Mouse (Mus musculus) forebrain, embryonic 12.5 days (tissue): ENCODE results near the gene Spsb2. TPM values are rescaled to one million over a fixed set of nuclear protein-coding genes. Genes with fewer than 3 reads are reported as not detected.
A peak's percentile ranks its signal among the peaks of the same experiment; 100 is the strongest.

Source experiments
- ATAC-seq: fragments of 200-750 bp; cut with Nextera tagmentation; 2 replicates; pipeline ENCODE4 v1.8.0; 2017; ENCODE audit warnings: moderate TSS enrichment; ENCODE audit not compliant: low FRiP score
- H3K27ac ChIP-seq: fragments of 300-500 bp; sonication (generic); 2 replicates; pipeline ENCODE4 v1.5.1; 2016; ENCODE audit warnings: mild to moderate bottlenecking
- H3K27me3 ChIP-seq: fragments of 300-500 bp; sonication (generic); 2 replicates; pipeline ENCODE4 v1.6.1; 2016; ENCODE audit warnings: mild to moderate bottlenecking
- H3K36me3 ChIP-seq: fragments of 300-500 bp; sonication (generic); replicated peaks from 2 replicates; pipeline ENCODE4 v1.6.1; 2016; ENCODE audit warnings: mild to moderate bottlenecking
- H3K4me1 ChIP-seq: fragments of 300-500 bp; sonication (generic); 2 replicates; pipeline ENCODE4 v1.6.1; 2016
- H3K4me2 ChIP-seq: fragments of 300-500 bp; sonication (generic); 2 replicates; pipeline ENCODE4 v1.6.1; 2016; ENCODE audit warnings: mild to moderate bottlenecking, moderate library complexity
- H3K4me3 ChIP-seq: fragments of 300-500 bp; sonication (generic); replicated peaks from 2 replicates; pipeline ENCODE4 v1.5.1; 2016; ENCODE audit warnings: mild to moderate bottlenecking
- H3K9ac ChIP-seq: fragments of 300-500 bp; sonication (generic); 2 replicates; pipeline ENCODE4 v1.6.1; 2016; ENCODE audit warnings: mild to moderate bottlenecking
- H3K9me3 ChIP-seq: fragments of 300-500 bp; sonication (generic); 2 replicates; pipeline ENCODE4 v1.6.1; 2016
- WGBS: fragments of 180-500 bp; shearing (Covaris S2); methylation state at CpG from one replicate; pipeline ENCODE4 v1.1.7; 2016; 5-methylcytosine and 5-hydroxymethylcytosine counted together
- polyA plus RNA-seq: library from polyadenylated mRNA; unstranded; fragments of >200 nt; fragmentation: Nextera tagmentation; extraction: Ambion mirVana; gene quantifications from 2 replicates; pipeline ENCODE4 v1.2.1, GENCODE M21; 2016

Gene Spsb2
- 4.5 and 7.7 TPM in 2 replicates for polyA plus RNA-seq

- peak; percentile 51 for ATAC-seq
- peaks cover 25% of the 10 kb centered on the region for H3K36me3 ChIP-seq
- H3K4me2 ChIP-seq, result peak within 1 kb of the TSS; percentile 97
- H3K4me1 ChIP-seq, result peaks cover 60% of the 10 kb centered on the region
- WGBS, result 4% methylated on average over 29 of the region's 29 CpGs
- H3K9ac ChIP-seq, result peak within 1 kb of the TSS; percentile 71
- no peaks in the 10 kb centered on the region for H3K27me3 ChIP-seq
- H3K9me3 ChIP-seq, result no peaks in the 10 kb centered on the region
- peak within 1 kb of the TSS; percentile 85 for H3K27ac ChIP-seq
- H3K4me3 ChIP-seq, result peak within 1 kb of the TSS; percentile 54
These were observed at the start of gene Spsb2 for GRCm38 (mm10) chr6:124808358-124809012. Gene Spsb2 (plus strand): TSS chr6:124808661.

- Histone ChIP-seq H3K9me3 (no peaks in the 10 kb centered on the region), H3K27me3 (no peaks in the 10 kb centered on the region), H3K9ac (peak overlapping the region; percentile 97; the same call in 1 of the 2 replicates), H3K4me3 (no peak overlapping the region), H3K27ac (peak overlapping the region; percentile 98), H3K4me2 (peak overlapping the region; percentile 76), H3K4me1 (peaks cover 43% of the 10 kb centered on the region), H3K36me3 (no peaks in the 10 kb centered on the region)
- WGBS, result 54% methylated on average over 2 of the region's 2 CpGs
- no peak for ATAC-seq
These were observed 49.6 kb upstream of the Spsb2 start for GRCm38 (mm10) chr6:124758849-124759232.

GRCm38 (mm10) chr6:124759259-124759658, 49.2 kb upstream of the Spsb2 start:
- H3K27ac ChIP-seq, result peak overlapping the region; percentile 98
- WGBS, result 3% methylated on average over 5 of the region's 5 CpGs

GRCm38 (mm10) chr6:124765951-124766350, 42.5 kb upstream of the Spsb2 start:
- peaks cover 38% of the 10 kb centered on the region for H3K27me3 ChIP-seq
- H3K4me3 ChIP-seq, result no peak overlapping the region
- no peak overlapping the region for H3K4me2 ChIP-seq
- no peaks in the 10 kb centered on the region for H3K36me3 ChIP-seq
- no peak overlapping the region for H3K27ac ChIP-seq
- peaks cover 24% of the 10 kb centered on the region for H3K4me1 ChIP-seq
- WGBS, result 91% methylated on average over 7 of the region's 7 CpGs
- ATAC-seq, result no peak
- no peaks in the 10 kb centered on the region for H3K9me3 ChIP-seq
- H3K9ac ChIP-seq, result no peak overlapping the region

More at GRCm38 (mm10) chr6:124759259-124759658, 49.2 kb upstream of the Spsb2 start:
- Histone ChIP-seq H3K36me3 (no peaks in the 10 kb centered on the region), H3K4me2 (peak overlapping the region; percentile 76; the same call in 1 of the 2 replicates), H3K4me3 (no peak overlapping the region), H3K9ac (peak overlapping the region; percentile 97; the same call in 1 of the 2 replicates), H3K4me1 (peaks cover 39% of the 10 kb centered on the region), H3K9me3 (no peaks in the 10 kb centered on the region), H3K27me3 (no peaks in the 10 kb centered on the region)
- peak; percentile 18; the same call in 1 of the 2 replicates for ATAC-seq

GRCm38 (mm10) chr6:124767536-124767919, 40.9 kb upstream of the Spsb2 start:
- ATAC-seq, result no peak
- no peaks in the 10 kb centered on the region for H3K9me3 ChIP-seq
- 27% methylated on average over 4 of the region's 4 CpGs for WGBS
- H3K4me2 ChIP-seq, result no peak overlapping the region
- H3K4me3 ChIP-seq, result no peak overlapping the region
- H3K36me3 ChIP-seq, result no peaks in the 10 kb centered on the region
- peaks cover 38% of the 10 kb centered on the region for H3K27me3 ChIP-seq
- H3K27ac ChIP-seq, result 0 out of 2 replicates have a peak overlapping the region, but pooled peaks have one; percentile 10
- H3K4me1 ChIP-seq, result peaks cover 24% of the 10 kb centered on the region
- no peak overlapping the region for H3K9ac ChIP-seq

- Histone ChIP-seq H3K36me3 (no peaks in the 10 kb centered on the region), H3K4me3 (peak overlapping the region; percentile 40), H3K9ac (no peak overlapping the region), H3K9me3 (no peaks in the 10 kb centered on the region), H3K27ac (0 out of 2 replicates have a peak overlapping the region, but pooled peaks have one; percentile 10), H3K27me3 (peaks cover 38% of the 10 kb centered on the region), H3K4me2 (peak overlapping the region; percentile 65), H3K4me1 (peaks cover 24% of the 10 kb centered on the region)
- WGBS, result 19% methylated on average over 19 of the region's 19 CpGs
- 0 out of 2 replicates have a peak, but pooled peaks have one; percentile 53 for ATAC-seq
These were observed 40.3 kb upstream of the Spsb2 start for GRCm38 (mm10) chr6:124767920-124768703.

GRCm38 (mm10) chr6:124768704-124769044, 39.8 kb upstream of the Spsb2 start:
- H3K4me2 ChIP-seq, result peak overlapping the region; percentile 65
- H3K27me3 ChIP-seq, result peaks cover 38% of the 10 kb centered on the region
- H3K9me3 ChIP-seq, result no peaks in the 10 kb centered on the region
- 3% methylated on average over 9 of the region's 9 CpGs for WGBS
- H3K4me1 ChIP-seq, result peaks cover 24% of the 10 kb centered on the region
- ATAC-seq, result peak; percentile 24; the same call in 1 of the 2 replicates
- H3K9ac ChIP-seq, result no peak overlapping the region
- no peak overlapping the region for H3K27ac ChIP-seq
- H3K36me3 ChIP-seq, result no peaks in the 10 kb centered on the region
- peak overlapping the region; percentile 40 for H3K4me3 ChIP-seq

GRCm38 (mm10) chr6:124769101-124769765, 39.2 kb upstream of the Spsb2 start, which contains the start of gene Eno2:
Gene Eno2 (minus strand): TSS chr6:124769673.
- peak within 1 kb of the TSS; percentile 65 for H3K4me2 ChIP-seq
- no peak within 1 kb of the TSS for H3K27ac ChIP-seq
- no peaks in the 10 kb centered on the region for H3K9me3 ChIP-seq
- under 1% methylated on average over 49 of the region's 54 CpGs for WGBS
- peaks cover 38% of the 10 kb centered on the region for H3K27me3 ChIP-seq
- H3K4me1 ChIP-seq, result peaks cover 24% of the 10 kb centered on the region
- H3K9ac ChIP-seq, result peak within 1 kb of the TSS; percentile 62
- peak within 1 kb of the TSS; percentile 40 for H3K4me3 ChIP-seq
- H3K36me3 ChIP-seq, result no peaks in the 10 kb centered on the region
- ATAC-seq, result peak; percentile 85

GRCm38 (mm10) chr6:124770013-124770412, 38.4 kb upstream of the Spsb2 start:
- Histone ChIP-seq H3K27ac (no peak overlapping the region), H3K9me3 (no peaks in the 10 kb centered on the region), H3K4me3 (peak overlapping the region; percentile 40), H3K4me1 (peaks cover 24% of the 10 kb centered on the region), H3K9ac (peak overlapping the region; percentile 62), H3K4me2 (peak overlapping the region; percentile 65), H3K27me3 (peaks cover 38% of the 10 kb centered on the region), H3K36me3 (no peaks in the 10 kb centered on the region)
- 71% methylated on average over 7 of the region's 7 CpGs for WGBS
- no peak for ATAC-seq

GRCm38 (mm10) chr6:124770511-124770910, 38.0 kb upstream of the Spsb2 start:
- H3K27me3 ChIP-seq, result peaks cover 38% of the 10 kb centered on the region
- 84% methylated on average over 15 of the region's 15 CpGs for WGBS
- H3K4me1 ChIP-seq, result peaks cover 24% of the 10 kb centered on the region
- no peak overlapping the region for H3K27ac ChIP-seq
- no peak overlapping the region for H3K4me2 ChIP-seq
- ATAC-seq, result no peak
- H3K9ac ChIP-seq, result no peak overlapping the region
- H3K4me3 ChIP-seq, result no peak overlapping the region
- H3K9me3 ChIP-seq, result no peaks in the 10 kb centered on the region
- H3K36me3 ChIP-seq, result no peaks in the 10 kb centered on the region

GRCm38 (mm10) chr6:124779222-124779983, 29.1 kb upstream of the Spsb2 start, which contains the start of gene Lrrc23:
Gene Lrrc23 (minus strand): TSS chr6:124779727.
- H3K9ac ChIP-seq, result peak within 1 kb of the TSS; percentile 44
- no peaks in the 10 kb centered on the region for H3K9me3 ChIP-seq
- no peaks in the 10 kb centered on the region for H3K36me3 ChIP-seq
- H3K4me3 ChIP-seq, result peak within 1 kb of the TSS; percentile 39
- peak within 1 kb of the TSS; percentile 67 for H3K4me2 ChIP-seq
- H3K27me3 ChIP-seq, result peaks cover 11% of the 10 kb centered on the region
- WGBS, result 1% methylated on average over 23 of the region's 23 CpGs
- peaks cover 20% of the 10 kb centered on the region for H3K4me1 ChIP-seq
- peak; percentile 64 for ATAC-seq
- 0 out of 2 replicates have a peak within 1 kb of the TSS, but pooled peaks have one; percentile 53 for H3K27ac ChIP-seq
